Mouse (Mus musculus): ENCODE measurements at regions not wholly inside any gene's neighbourhood (a gene's known extent, or its start where the extent isn't known, plus 50 kb on each side); places are given as distances from the start of the nearest gene placed in this dataset.

DNA sequence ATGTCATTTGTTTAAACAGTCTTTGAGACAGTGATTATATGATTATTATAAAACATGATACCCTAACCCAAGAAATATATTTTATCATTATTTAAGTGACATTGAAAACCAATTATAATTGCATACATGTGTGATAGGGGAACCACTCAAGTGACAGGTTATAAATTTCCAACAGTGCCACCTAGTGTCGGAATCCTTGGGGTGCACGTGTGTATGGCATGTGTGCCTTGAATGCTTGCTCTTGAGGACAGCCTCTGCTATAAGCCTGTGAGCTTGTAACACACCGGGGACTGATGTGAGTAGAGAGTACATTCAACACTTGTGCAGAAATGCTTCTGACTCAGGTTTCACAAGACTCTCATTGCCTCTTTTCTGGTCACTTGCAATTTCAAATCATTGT lies 93.9 kb upstream of the Fam83b start:
- H3K36me3 ChIP-seq (ENCODE audit: control insufficient read depth, insufficient read depth, low read length), result no peaks in the 10 kb centered on the region
- 6% methylated on average over 3 of the region's 3 CpGs for WGBS
- no peak overlapping the region for H3K27ac ChIP-seq (ENCODE audit: insufficient read depth, low read depth, low read length)
- no peaks in the 10 kb centered on the region for H3K4me1 ChIP-seq (ENCODE audit: control insufficient read depth, insufficient read depth, insufficient read length, low read length)
- H3K27me3 ChIP-seq (ENCODE audit: control insufficient read depth, insufficient read depth, low read length), result no peaks in the 10 kb centered on the region
- TF ChIP-seq POLR2A (IDR thresholded peaks at IDR 0.05; ENCODE audit: low read depth, low read length) (no peak), CTCF (IDR thresholded peaks at IDR 0.05; ENCODE audit: extremely low read depth, insufficient read length, insufficient replicate concordance, low read depth, low read length) (peak; percentile 49; the same call in 1 of the 2 replicates)
- no peak overlapping the region for H3K4me3 ChIP-seq (ENCODE audit: low read depth, low read length)

DNA sequence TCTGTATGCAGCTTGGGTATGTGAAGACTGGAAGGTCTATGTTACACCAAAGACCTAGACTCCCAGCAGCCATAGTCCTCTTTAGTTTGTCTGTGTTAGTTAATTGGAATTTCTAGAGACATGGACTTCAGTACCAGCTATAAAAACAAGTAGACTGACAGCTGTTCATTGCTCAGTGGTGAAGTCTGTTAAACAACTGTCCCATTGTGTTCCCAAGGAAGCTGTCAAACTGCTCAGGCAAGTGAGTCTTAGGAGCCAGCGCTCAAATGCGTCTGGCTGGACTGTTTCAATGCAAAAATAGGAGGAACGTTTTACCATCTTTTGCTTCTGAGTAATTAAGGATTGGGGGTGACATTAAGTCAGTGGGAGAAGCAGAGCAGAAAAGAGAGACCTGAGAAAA lies 92.9 kb upstream of the Fam83b start:
- Histone ChIP-seq H3K36me3 (ENCODE audit: control insufficient read depth, insufficient read depth, low read length) (no peaks in the 10 kb centered on the region), H3K4me1 (ENCODE audit: control insufficient read depth, insufficient read depth, insufficient read length, low read length) (no peaks in the 10 kb centered on the region), H3K27ac (ENCODE audit: insufficient read depth, low read depth, low read length) (no peak overlapping the region), H3K4me3 (ENCODE audit: low read depth, low read length) (no peak overlapping the region), H3K27me3 (ENCODE audit: control insufficient read depth, insufficient read depth, low read length) (no peaks in the 10 kb centered on the region)
- no peak for TF ChIP-seq POLR2A (IDR thresholded peaks at IDR 0.05; ENCODE audit: low read depth, low read length)
- no peak for TF ChIP-seq CTCF (IDR thresholded peaks at IDR 0.05; ENCODE audit: extremely low read depth, insufficient read length, insufficient replicate concordance, low read depth, low read length)
- WGBS, result 26% methylated on average over 3 of the region's 3 CpGs

DNA sequence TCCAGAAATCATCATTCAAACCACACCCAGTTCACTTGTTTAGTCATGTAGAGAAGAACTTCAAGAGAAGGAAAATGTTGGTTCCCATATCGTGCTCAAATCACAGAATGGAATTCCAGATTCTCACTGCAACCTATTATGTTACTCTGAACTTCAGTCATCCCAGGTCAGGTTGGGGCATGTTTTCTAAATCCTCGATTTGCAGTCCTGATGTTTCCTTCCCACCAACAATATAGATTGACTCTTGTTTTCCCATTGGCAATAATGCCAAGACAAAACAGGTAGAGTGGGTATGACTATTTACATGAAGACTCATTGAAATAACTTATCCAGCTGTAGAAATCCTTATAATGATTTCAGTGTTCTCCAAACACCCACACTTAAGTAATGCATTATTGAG lies 86.4 kb upstream of the Fam83b start:
- WGBS, result 82% methylated on average over 2 of the region's 2 CpGs
- Histone ChIP-seq H3K27me3 (ENCODE audit: control insufficient read depth, insufficient read depth, low read length) (no peaks in the 10 kb centered on the region), H3K4me3 (ENCODE audit: low read depth, low read length) (no peak overlapping the region), H3K4me1 (ENCODE audit: control insufficient read depth, insufficient read depth, insufficient read length, low read length) (no peaks in the 10 kb centered on the region), H3K36me3 (ENCODE audit: control insufficient read depth, insufficient read depth, low read length) (no peaks in the 10 kb centered on the region), H3K27ac (ENCODE audit: insufficient read depth, low read depth, low read length) (no peak overlapping the region)
- TF ChIP-seq POLR2A (IDR thresholded peaks at IDR 0.05; ENCODE audit: low read depth, low read length) (no peak), CTCF (IDR thresholded peaks at IDR 0.05; ENCODE audit: extremely low read depth, insufficient read length, insufficient replicate concordance, low read depth, low read length) (no peak)

DNA sequence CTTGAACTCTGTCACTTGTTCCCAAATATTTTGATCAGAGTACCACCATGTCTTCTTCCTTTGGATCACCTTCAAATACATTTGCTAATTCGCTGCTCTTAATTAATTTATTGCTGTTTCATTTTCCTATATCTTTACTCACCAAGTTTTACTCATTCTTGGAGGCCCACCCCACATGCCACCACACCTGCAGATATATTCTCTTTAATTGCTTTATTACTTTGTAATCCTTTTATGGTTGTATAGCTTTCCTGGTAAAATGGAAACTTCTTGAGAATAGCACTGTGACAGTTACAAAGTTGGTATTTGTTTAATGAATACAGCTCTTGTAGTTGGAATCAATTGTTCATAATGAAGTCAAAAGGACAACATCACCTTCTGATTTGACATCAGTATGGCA lies 82.6 kb upstream of the Fam83b start:
- Histone ChIP-seq H3K4me1 (ENCODE audit: control insufficient read depth, insufficient read depth, insufficient read length, low read length) (no peaks in the 10 kb centered on the region), H3K27ac (ENCODE audit: insufficient read depth, low read depth, low read length) (no peak overlapping the region), H3K4me3 (ENCODE audit: low read depth, low read length) (no peak overlapping the region), H3K36me3 (ENCODE audit: control insufficient read depth, insufficient read depth, low read length) (no peaks in the 10 kb centered on the region), H3K27me3 (ENCODE audit: control insufficient read depth, insufficient read depth, low read length) (no peaks in the 10 kb centered on the region)
- TF ChIP-seq CTCF (IDR thresholded peaks at IDR 0.05; ENCODE audit: extremely low read depth, insufficient read length, insufficient replicate concordance, low read depth, low read length), result no peak
- no peak for TF ChIP-seq POLR2A (IDR thresholded peaks at IDR 0.05; ENCODE audit: low read depth, low read length)
- WGBS, result 21% methylated on average over 1 of the region's 1 CpGs

DNA sequence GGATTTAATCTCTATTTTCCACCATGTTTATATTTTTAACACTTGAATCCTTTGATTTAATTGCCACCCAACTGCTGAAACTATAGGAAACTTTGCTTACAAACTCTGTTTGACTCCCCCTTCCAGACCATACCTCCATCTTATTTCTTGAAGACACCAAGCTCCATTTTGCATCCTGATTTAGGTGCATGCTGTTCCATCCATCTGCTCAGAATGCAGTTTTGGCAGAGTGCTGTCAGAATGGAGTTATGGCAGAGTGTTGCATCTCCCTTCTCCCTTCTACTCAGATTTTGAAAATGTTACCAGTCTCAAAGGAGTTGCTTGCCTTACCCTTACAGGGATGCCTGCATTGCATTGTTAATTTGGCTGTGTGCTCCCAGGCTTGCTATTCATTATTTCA lies 79.5 kb upstream of the Fam83b start:
- no peaks in the 10 kb centered on the region for H3K4me1 ChIP-seq (ENCODE audit: control insufficient read depth, insufficient read depth, insufficient read length, low read length)
- no peaks in the 10 kb centered on the region for H3K27me3 ChIP-seq (ENCODE audit: control insufficient read depth, insufficient read depth, low read length)
- H3K4me3 ChIP-seq (ENCODE audit: low read depth, low read length), result no peak overlapping the region
- H3K27ac ChIP-seq (ENCODE audit: insufficient read depth, low read depth, low read length), result no peak overlapping the region
- no peaks in the 10 kb centered on the region for H3K36me3 ChIP-seq (ENCODE audit: control insufficient read depth, insufficient read depth, low read length)
- TF ChIP-seq POLR2A (IDR thresholded peaks at IDR 0.05; ENCODE audit: low read depth, low read length), result no peak
- no peak for TF ChIP-seq CTCF (IDR thresholded peaks at IDR 0.05; ENCODE audit: extremely low read depth, insufficient read length, insufficient replicate concordance, low read depth, low read length)

Measured in small intestine, adult 2 months (tissue).